Mouse (Mus musculus): ENCODE measurements around the gene Aff1.

GRCm38 (mm10) chr5:103741992-103742391 lies 49.8 kb downstream of the Aff1 start:
- no peak for TF ChIP-seq CTCF (IDR thresholded peaks at IDR 0.05; ENCODE audit: low read depth, low read length)
- peak; percentile 99 for TF ChIP-seq TAL1 (conservative IDR thresholded peaks at IDR 0.05; ENCODE audit: low read depth, low read length)
- TF ChIP-seq GATA1 (IDR thresholded peaks at IDR 0.05; ENCODE audit: borderline replicate concordance, low read length), result no peak
- no peak for TF ChIP-seq POLR2AphosphoS5 (IDR thresholded peaks at IDR 0.05; ENCODE audit: insufficient replicate concordance, low read depth, low read length)
- 0 out of 2 replicates have a peak, but pooled peaks have one; percentile 9 for TF ChIP-seq GATA2 (IDR thresholded peaks at IDR 0.05; ENCODE audit: borderline replicate concordance, low read depth, low read length)
